ENCODE assay signal across 1 mouse cellular context in the genomic region with DNA sequence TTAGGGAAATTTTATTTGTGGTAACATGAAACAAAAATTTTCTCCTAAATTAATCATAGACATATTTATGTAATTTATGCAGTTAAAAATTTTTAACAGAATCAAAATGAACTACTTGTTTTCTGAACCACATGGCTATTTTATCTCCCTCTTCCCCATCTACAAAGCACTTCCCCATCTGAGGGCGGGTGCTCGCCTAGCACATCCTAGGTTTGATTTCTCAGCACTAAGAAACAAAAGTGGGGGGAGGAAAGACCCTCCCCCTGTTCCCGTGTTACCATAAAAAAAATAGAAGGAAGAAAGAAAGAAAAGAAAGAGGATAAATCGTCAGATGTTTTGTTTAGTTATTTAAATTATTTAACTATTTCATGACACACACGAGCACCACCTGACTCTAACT.
TF ChIP-seq lines count a peak whose summit lies in the region.

No protein-coding gene starts in this region.

TF ChIP-seq in MEL, 35 proteins besides CTCF, POLR2A, EP300 and RAD21 (continued from another document):
- TF ChIP-seq ELF1 (IDR thresholded peaks at IDR 0.05; ENCODE audit: low read depth, low read length), result 0 out of 2 replicates have a peak, but pooled peaks have one; percentile 25
- no peak for TF ChIP-seq UBTF (IDR thresholded peaks at IDR 0.05; ENCODE audit: borderline replicate concordance, insufficient read depth, low read depth, low read length)
- no peak for TF ChIP-seq CHD1 (IDR thresholded peaks at IDR 0.05; ENCODE audit: low read depth, low read length)
- TF ChIP-seq MEF2A (IDR thresholded peaks at IDR 0.05; ENCODE audit: extremely low read depth, insufficient replicate concordance, low read depth, low read length, poor library complexity, severe bottlenecking), result no peak
- no peak for TF ChIP-seq TBP (IDR thresholded peaks at IDR 0.05; ENCODE audit: low read depth, low read length)
- TF ChIP-seq USF1 (IDR thresholded peaks at IDR 0.05; ENCODE audit: low read depth, low read length), result peak; percentile 65; the same call in 1 of the 2 replicates
- no peak for TF ChIP-seq MYB (IDR thresholded peaks at IDR 0.05; ENCODE audit: low read depth, low read length)
- TF ChIP-seq MAZ (IDR thresholded peaks at IDR 0.05; ENCODE audit: low read depth, low read length), result peak; percentile 49; the same call in 1 of the 2 replicates
- TF ChIP-seq TCF12 (IDR thresholded peaks at IDR 0.05; ENCODE audit: low read depth, low read length), result 0 out of 2 replicates have a peak, but pooled peaks have one; percentile 12
- TF ChIP-seq GATA1 (IDR thresholded peaks at IDR 0.05; ENCODE audit: low read depth, low read length), result peak; percentile 68
